Mouse (Mus musculus) intestine, embryonic 15.5 days (tissue): Measurements from ENCODE around the gene Eef1a2. TPM values are rescaled to one million over a fixed set of nuclear protein-coding genes. Genes with fewer than 3 reads are reported as not detected.
A peak's percentile ranks its signal among the peaks of the same experiment; 100 is the strongest.
"Not testable (repeated sequence)": the region's sequence is repeated elsewhere in the genome, so short reads cannot be mapped to it uniquely, and the experiment has no call there.

Source experiments
- ATAC-seq: fragments of 200-750 bp; cut with Nextera tagmentation; 2 replicates; pipeline ENCODE4 v1.8.0; 2017; ENCODE audit warnings: moderate TSS enrichment, moderate library complexity
- H3K27ac ChIP-seq: fragments of 300-500 bp; sonication (generic); 2 replicates; pipeline ENCODE4 v1.5.1; 2015; ENCODE audit warnings: mild to moderate bottlenecking, inconsistent platforms
- H3K27me3 ChIP-seq: fragments of 300-500 bp; sonication (generic); replicated peaks from 2 replicates; pipeline ENCODE4 v1.6.1; 2015; ENCODE audit warnings: inconsistent platforms
- H3K36me3 ChIP-seq: fragments of 300-500 bp; sonication (generic); 2 replicates; pipeline ENCODE4 v1.6.1; 2015; ENCODE audit warnings: inconsistent platforms
- H3K4me1 ChIP-seq: fragments of 300-500 bp; sonication (generic); replicated peaks from 2 replicates; pipeline ENCODE4 v1.6.1; 2015; ENCODE audit warnings: inconsistent platforms
- H3K4me2 ChIP-seq: fragments of 300-500 bp; sonication (generic); replicated peaks from 2 replicates; pipeline ENCODE4 v1.6.1; 2015; ENCODE audit warnings: mild to moderate bottlenecking, inconsistent platforms
- H3K4me3 ChIP-seq: fragments of 300-500 bp; sonication (generic); replicated peaks from 2 replicates; pipeline ENCODE4 v1.5.1; 2015; ENCODE audit warnings: inconsistent platforms
- H3K9ac ChIP-seq: fragments of 300-500 bp; sonication (generic); 2 replicates; pipeline ENCODE4 v1.6.1; 2015; ENCODE audit warnings: inconsistent platforms
- H3K9me3 ChIP-seq: fragments of 300-500 bp; sonication (generic); 2 replicates; pipeline ENCODE4 v1.6.1; 2016; ENCODE audit warnings: inconsistent platforms
- WGBS: fragments of 180-500 bp; shearing (Covaris S2); methylation state at CpG from one replicate; pipeline ENCODE4 v1.1.7; 2015; 5-methylcytosine and 5-hydroxymethylcytosine counted together
- polyA plus RNA-seq: library from polyadenylated mRNA; unstranded; fragments of >200 nt; fragmentation: Nextera tagmentation; extraction: Ambion mirVana; gene quantifications from 2 replicates; pipeline ENCODE4 v1.2.1, GENCODE M21; 2015

The Eef1a2 gene
- polyA plus RNA-seq, result 0.10 and 0.26 TPM in 2 replicates

- Histone ChIP-seq H3K27ac (no peak within 1 kb of the TSS), H3K9ac (no peak within 1 kb of the TSS), H3K4me1 (0 out of 2 replicates have a peak, but pooled peaks cover 2% of the 10 kb centered on the region), H3K4me2 (peak within 1 kb of the TSS; percentile 38), H3K27me3 (peaks cover 58% of the 10 kb centered on the region), H3K36me3 (no peaks in the 10 kb centered on the region), H3K4me3 (peak within 1 kb of the TSS; percentile 19; the same call in 1 of the 2 replicates), H3K9me3 (no peaks in the 10 kb centered on the region)
- WGBS, result 4% methylated on average over 55 of the region's 55 CpGs
- no peak for ATAC-seq
Measured at GRCm38 (mm10) chr2:181156248-181157121, at the start of gene Eef1a2. Gene Eef1a2 (minus strand): TSS chr2:181157014.

GRCm38 (mm10) chr2:181206118-181206517 lies 49.3 kb upstream of the Eef1a2 start:
- Histone ChIP-seq H3K4me3 (no peak overlapping the region), H3K9ac (no peak overlapping the region), H3K27ac (no peak overlapping the region), H3K4me1 (peaks cover 5% of the 10 kb centered on the region; the same call in 1 of the 2 replicates), H3K27me3 (peaks cover 5% of the 10 kb centered on the region; the same call in 1 of the 2 replicates), H3K36me3 (no peaks in the 10 kb centered on the region), H3K4me2 (no peak overlapping the region), H3K9me3 (no peaks in the 10 kb centered on the region)
- ATAC-seq, result peak; percentile 52; the same call in 1 of the 2 replicates
- 65% methylated on average over 9 of the region's 9 CpGs for whole genome bisulfite sequencing

DNA sequence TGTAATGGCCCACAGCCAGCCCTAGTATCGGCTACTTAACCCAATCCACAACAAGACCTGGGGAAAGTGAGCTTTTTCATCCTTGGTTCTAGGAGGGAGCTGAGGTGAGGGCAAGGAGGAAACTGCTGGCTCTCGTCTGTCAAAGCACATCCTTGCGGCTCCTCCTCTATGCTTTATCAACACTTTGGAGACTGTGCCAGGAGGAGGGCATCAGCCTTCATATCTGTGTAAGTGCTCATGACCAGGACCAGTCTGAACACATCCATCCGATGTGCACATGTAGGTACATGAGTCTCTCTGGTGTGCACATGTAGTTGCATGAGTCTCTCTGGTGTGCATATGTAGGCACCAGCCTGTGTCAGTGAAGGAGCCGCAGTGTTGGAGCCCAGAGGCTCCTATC lies 48.9 kb upstream of the Eef1a2 start:
- 71% methylated on average over 5 of the region's 5 CpGs for WGBS
- Histone ChIP-seq H3K4me3 (no peak overlapping the region), H3K9ac (no peak overlapping the region), H3K4me2 (no peak overlapping the region), H3K4me1 (peaks cover 5% of the 10 kb centered on the region; the same call in 1 of the 2 replicates), H3K9me3 (no peaks in the 10 kb centered on the region), H3K27ac (no peak overlapping the region), H3K27me3 (0 out of 2 replicates have a peak, but pooled peaks cover 3% of the 10 kb centered on the region), H3K36me3 (no peaks in the 10 kb centered on the region)
- ATAC-seq, result no peak; the same call in 1 of the 2 replicates

DNA sequence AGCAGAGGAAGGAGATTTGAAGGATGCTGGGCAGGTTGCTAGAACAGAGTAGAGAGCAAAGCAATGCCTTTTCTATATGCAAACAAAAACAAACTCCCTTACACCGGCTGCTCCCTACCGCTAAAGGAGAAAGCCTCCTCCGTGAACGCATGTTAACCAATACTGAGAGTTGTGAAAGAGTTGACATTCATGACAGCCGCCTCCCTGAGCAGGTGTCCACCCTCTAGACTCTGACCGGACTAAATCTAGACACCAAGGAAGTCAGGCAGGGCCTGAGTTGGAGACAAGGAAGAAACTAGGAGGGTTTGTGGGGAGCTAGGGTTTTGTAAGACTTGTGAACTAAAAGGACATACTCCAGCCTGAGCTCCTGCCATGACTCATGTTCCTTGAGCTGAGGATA lies 46.1 kb upstream of the Eef1a2 start:
- H3K9me3 ChIP-seq, result no peaks in the 10 kb centered on the region
- 71% methylated on average over 6 of the region's 6 CpGs for WGBS
- H3K4me2 ChIP-seq, result no peak overlapping the region
- peak; percentile 79 for ATAC-seq
- H3K27ac ChIP-seq, result no peak overlapping the region
- H3K4me3 ChIP-seq, result no peak overlapping the region
- H3K27me3 ChIP-seq, result no peaks in the 10 kb centered on the region
- H3K36me3 ChIP-seq, result no peaks in the 10 kb centered on the region
- H3K9ac ChIP-seq, result no peak overlapping the region
- H3K4me1 ChIP-seq, result peaks cover 5% of the 10 kb centered on the region; the same call in 1 of the 2 replicates

- Histone ChIP-seq H3K4me2 (no peak within 1 kb of the TSS), H3K36me3 (no peaks in the 10 kb centered on the region)
- peak; percentile 70 for ATAC-seq
Measured at GRCm38 (mm10) chr2:181202422-181202821, 45.6 kb upstream of the Eef1a2 start, which contains the start of gene Ptk6. Gene Ptk6 (minus strand): TSS chr2:181202789.

DNA sequence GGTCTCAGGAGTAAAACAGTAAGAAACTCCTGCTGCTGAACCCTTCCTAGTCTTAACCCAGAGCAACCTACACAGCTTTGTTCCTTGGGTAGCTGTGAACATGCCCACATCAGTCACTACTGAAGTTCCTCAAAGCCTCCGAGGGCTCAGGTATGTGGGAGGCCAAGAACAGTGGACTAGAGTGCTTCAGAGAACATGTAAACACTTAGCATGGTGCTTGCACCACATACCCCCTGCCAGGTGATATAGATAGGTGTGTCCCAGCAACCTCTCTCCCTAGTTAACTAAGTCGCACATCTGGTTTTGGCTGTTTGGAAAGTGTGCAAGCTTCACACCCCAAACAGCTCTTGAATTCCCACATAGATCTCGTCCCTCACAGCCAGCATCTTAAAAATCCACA lies 44.8 kb upstream of the Eef1a2 start:
- no peak overlapping the region for H3K9ac ChIP-seq
- H3K36me3 ChIP-seq, result no peaks in the 10 kb centered on the region
- 66% methylated on average over 3 of the region's 3 CpGs for WGBS
- H3K9me3 ChIP-seq, result no peaks in the 10 kb centered on the region
- H3K4me2 ChIP-seq, result no peak overlapping the region
- no peak overlapping the region for H3K27ac ChIP-seq
- H3K4me1 ChIP-seq, result peaks cover 8% of the 10 kb centered on the region; the same call in 1 of the 2 replicates
- ATAC-seq, result no peak
- H3K27me3 ChIP-seq, result no peaks in the 10 kb centered on the region
- H3K4me3 ChIP-seq, result no peak overlapping the region

More at GRCm38 (mm10) chr2:181202422-181202821, 45.6 kb upstream of the Eef1a2 start, which contains the start of gene Ptk6:
- no peak within 1 kb of the TSS for H3K4me3 ChIP-seq
- no peak within 1 kb of the TSS for H3K27ac ChIP-seq
- H3K9me3 ChIP-seq, result no peaks in the 10 kb centered on the region
- H3K4me1 ChIP-seq, result peaks cover 5% of the 10 kb centered on the region; the same call in 1 of the 2 replicates
- 76% methylated on average over 3 of the region's 3 CpGs for WGBS
- no peaks in the 10 kb centered on the region for H3K27me3 ChIP-seq
- no peak within 1 kb of the TSS for H3K9ac ChIP-seq

GRCm38 (mm10) chr2:181196628-181197300 lies 40.0 kb upstream of the Eef1a2 start:
- H3K4me2 ChIP-seq, result no peak overlapping the region
- H3K36me3 ChIP-seq, result no peaks in the 10 kb centered on the region
- H3K4me1 ChIP-seq, result 0 out of 2 replicates have a peak, but pooled peaks cover 2% of the 10 kb centered on the region
- no peak overlapping the region for H3K4me3 ChIP-seq
- no peak overlapping the region for H3K9ac ChIP-seq
- H3K27ac ChIP-seq, result no peak overlapping the region
- peak; percentile 75 for ATAC-seq
- WGBS, result 63% methylated on average over 4 of the region's 4 CpGs
- no peaks in the 10 kb centered on the region for H3K27me3 ChIP-seq
- no peaks in the 10 kb centered on the region for H3K9me3 ChIP-seq

DNA sequence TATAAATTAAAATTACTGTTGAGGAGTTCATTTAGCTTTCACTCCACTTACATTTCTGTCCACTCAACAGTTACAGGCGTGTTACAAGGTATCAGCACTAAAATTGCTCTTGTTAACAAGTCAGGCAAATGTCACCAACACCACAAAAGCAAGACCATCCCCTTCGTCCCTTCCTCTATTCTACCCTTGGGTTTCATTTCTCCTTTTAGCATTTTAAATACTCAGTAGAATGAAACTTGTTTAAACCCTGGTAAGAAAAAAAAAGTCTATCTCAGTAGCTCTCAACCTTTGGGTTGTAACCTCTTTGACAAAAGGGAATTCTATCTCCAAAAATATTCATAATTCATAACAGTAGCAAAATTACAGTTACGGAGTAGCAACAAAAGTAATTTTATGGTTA lies 36.2 kb upstream of the Eef1a2 start:
- H3K4me1 ChIP-seq, result peaks cover 11% of the 10 kb centered on the region
- H3K9me3 ChIP-seq, result no peaks in the 10 kb centered on the region
- no peak overlapping the region for H3K4me2 ChIP-seq
- no peak overlapping the region for H3K27ac ChIP-seq
- H3K36me3 ChIP-seq, result no peaks in the 10 kb centered on the region
- no peaks in the 10 kb centered on the region for H3K27me3 ChIP-seq
- no peak overlapping the region for H3K9ac ChIP-seq
- ATAC-seq, result no peak
- no peak overlapping the region for H3K4me3 ChIP-seq
- 75% methylated on average over 3 of the region's 3 CpGs for WGBS

- Histone ChIP-seq H3K4me3 (no peak overlapping the region), H3K4me2 (no peak overlapping the region)
- WGBS, result 69% methylated on average over 4 of the region's 4 CpGs
Measured at GRCm38 (mm10) chr2:181191936-181192335, 35.1 kb upstream of the Eef1a2 start.

GRCm38 (mm10) chr2:181191385-181191784 lies 34.6 kb upstream of the Eef1a2 start:
- not testable (repeated sequence) for H3K4me3 ChIP-seq, H3K9ac ChIP-seq, ATAC-seq, H3K27ac ChIP-seq, H3K4me1 ChIP-seq, H3K27me3 ChIP-seq, H3K4me2 ChIP-seq, H3K36me3 ChIP-seq, H3K9me3 ChIP-seq
- 70% methylated on average over 4 of the region's 4 CpGs for WGBS

More at GRCm38 (mm10) chr2:181191936-181192335, 35.1 kb upstream of the Eef1a2 start:
- Histone ChIP-seq H3K9ac (no peak overlapping the region), H3K36me3 (no peaks in the 10 kb centered on the region), H3K27ac (no peak overlapping the region), H3K4me1 (peaks cover 10% of the 10 kb centered on the region), H3K27me3 (no peaks in the 10 kb centered on the region), H3K9me3 (no peaks in the 10 kb centered on the region)
- ATAC-seq, result no peak

DNA sequence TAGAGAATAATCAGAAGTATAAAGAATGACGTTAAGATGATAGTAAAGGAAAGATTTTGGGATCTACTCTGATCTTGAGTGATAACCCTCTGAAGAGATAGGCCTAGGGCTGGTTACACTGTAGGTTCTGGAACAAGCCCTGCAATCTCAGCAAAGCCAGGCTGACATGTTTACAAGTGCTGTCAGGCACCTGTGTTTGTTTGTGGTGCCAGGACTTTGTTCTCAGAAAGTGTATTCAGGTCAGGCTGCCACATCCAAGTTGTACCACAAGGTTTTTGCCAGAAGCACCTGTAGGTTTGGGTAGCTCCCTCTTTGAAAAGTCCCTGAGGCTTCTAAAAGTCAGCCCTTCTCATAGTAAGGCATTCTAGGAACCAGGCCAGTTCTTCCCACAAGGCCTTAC lies 32.5 kb upstream of the Eef1a2 start:
- Histone ChIP-seq H3K27ac (no peak overlapping the region), H3K9ac (no peak overlapping the region), H3K4me2 (no peak overlapping the region), H3K9me3 (no peaks in the 10 kb centered on the region), H3K4me1 (peaks cover 8% of the 10 kb centered on the region), H3K27me3 (no peaks in the 10 kb centered on the region), H3K4me3 (no peak overlapping the region), H3K36me3 (no peaks in the 10 kb centered on the region)
- WGBS, result 85% methylated on average over 1 of the region's 1 CpGs
- no peak for ATAC-seq

- Histone ChIP-seq H3K4me1 (peaks cover 8% of the 10 kb centered on the region), H3K9me3 (no peaks in the 10 kb centered on the region), H3K9ac (no peak overlapping the region), H3K27me3 (no peaks in the 10 kb centered on the region), H3K36me3 (no peaks in the 10 kb centered on the region), H3K4me2 (peak overlapping the region; percentile 90), H3K4me3 (peak overlapping the region; percentile 77), H3K27ac (peak overlapping the region; percentile 58)
- 52% methylated on average over 2 of the region's 2 CpGs for WGBS
- ATAC-seq, result peak; percentile 1; the same call in 1 of the 2 replicates
Measured at GRCm38 (mm10) chr2:181188681-181189080, 31.9 kb upstream of the Eef1a2 start.
